Mouse (Mus musculus) E14TG2a.4 (cell line): ENCODE measurements around the gene Tll2.

Experiments
- H3K27me3 ChIP-seq: 2 replicates; pipeline ENCODE4 v1.6.1; 2014; ENCODE audit warnings: low read length, control low read depth; ENCODE audit not compliant: insufficient read depth
- H3K36me3 ChIP-seq: 2 replicates; pipeline ENCODE4 v1.6.1; 2014; ENCODE audit warnings: low read length, control low read depth; ENCODE audit not compliant: insufficient read depth
- H3K4me1 ChIP-seq: replicated peaks from 2 replicates; pipeline ENCODE4 v1.6.1; 2014; ENCODE audit warnings: low read depth, low read length, control low read depth
- H3K4me3 ChIP-seq: replicated peaks from 2 replicates; pipeline ENCODE4 v1.5.1; 2014; ENCODE audit warnings: mild to moderate bottlenecking, low read length
- H3K9me3 ChIP-seq: 2 replicates; pipeline ENCODE4 v1.6.1; 2014; ENCODE audit warnings: low read length, control low read depth
- CTCF ChIP-seq: conservative IDR thresholded peaks from 2 replicates; pipeline ENCODE4 v1.5.1; 2014; ENCODE audit warnings: low read length
- NANOG ChIP-seq: IDR thresholded peaks from 2 replicates; pipeline ENCODE4 v1.6.1; 2014; ENCODE audit warnings: borderline replicate concordance, low read length, mixed read lengths
- POU5F1 ChIP-seq: IDR thresholded peaks from 2 replicates; pipeline ENCODE4 v1.6.1; 2014; ENCODE audit warnings: low read length, borderline replicate concordance

Tll2 gene

DNA sequence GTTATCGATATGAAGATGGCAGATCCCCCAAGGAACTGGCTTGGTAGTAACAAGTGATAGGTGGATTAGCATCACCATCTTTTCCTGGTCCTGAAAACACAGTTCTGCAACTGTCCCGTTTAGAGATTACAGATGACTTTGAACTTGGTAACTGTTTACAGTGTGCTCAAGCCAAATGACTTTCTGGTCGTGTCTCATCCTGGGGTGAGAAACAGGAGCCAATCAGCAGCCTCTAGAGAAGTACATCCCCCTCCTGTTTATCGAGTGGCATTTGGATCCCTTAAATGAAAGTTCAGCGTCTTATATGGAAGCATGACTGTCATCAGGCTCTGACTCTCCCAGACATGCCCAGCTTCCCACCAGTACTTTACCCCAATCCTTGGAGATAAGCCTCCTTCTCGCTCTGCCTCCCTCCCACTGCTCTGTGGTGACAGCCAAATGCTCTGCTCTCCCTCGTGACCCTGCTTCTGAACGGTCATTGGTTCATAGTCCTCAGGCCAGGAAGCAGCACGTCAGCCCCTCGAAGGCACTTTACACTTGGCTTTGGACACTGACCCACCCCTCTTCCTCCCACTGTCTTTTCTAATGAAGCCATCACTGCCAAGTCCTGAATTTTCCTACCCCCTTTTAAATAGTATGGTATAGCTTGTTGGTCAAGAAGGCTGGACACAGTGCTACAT lies 161.4 kb downstream of the Tll2 start:
- H3K4me3 ChIP-seq = no peak overlapping the region

DNA sequence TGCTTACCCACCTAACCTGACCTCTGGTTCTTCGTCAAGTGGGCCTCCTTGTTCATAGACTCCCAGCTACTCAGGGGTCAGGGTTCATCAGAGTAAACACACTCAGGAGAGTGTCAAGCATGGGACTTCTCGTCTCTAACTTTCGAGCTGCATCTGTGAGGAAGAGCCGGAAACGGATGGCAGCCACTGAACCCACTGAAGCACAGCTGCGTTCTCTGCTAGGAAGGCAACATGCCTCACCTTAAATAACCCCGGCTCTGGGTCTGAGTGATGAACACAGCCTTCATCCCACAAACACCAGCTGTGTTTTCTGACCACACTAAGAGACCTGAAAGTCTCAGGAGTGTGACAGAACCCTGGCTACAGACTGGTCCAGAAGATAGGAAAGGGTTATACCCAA lies 167.5 kb downstream of the Tll2 start:
- no peaks in the 10 kb centered on the region for H3K4me1 ChIP-seq

More for the DNA sequence above, 161.4 kb downstream of the Tll2 start:
- Histone ChIP-seq H3K9me3 (no peaks in the 10 kb centered on the region), H3K36me3 (no peaks in the 10 kb centered on the region), H3K4me1 (no peaks in the 10 kb centered on the region), H3K27me3 (0 out of 2 replicates have a peak, but pooled peaks cover 3% of the 10 kb centered on the region)
- no peak for TF ChIP-seq NANOG
- no peak for TF ChIP-seq POU5F1
- TF ChIP-seq CTCF = no peak

DNA sequence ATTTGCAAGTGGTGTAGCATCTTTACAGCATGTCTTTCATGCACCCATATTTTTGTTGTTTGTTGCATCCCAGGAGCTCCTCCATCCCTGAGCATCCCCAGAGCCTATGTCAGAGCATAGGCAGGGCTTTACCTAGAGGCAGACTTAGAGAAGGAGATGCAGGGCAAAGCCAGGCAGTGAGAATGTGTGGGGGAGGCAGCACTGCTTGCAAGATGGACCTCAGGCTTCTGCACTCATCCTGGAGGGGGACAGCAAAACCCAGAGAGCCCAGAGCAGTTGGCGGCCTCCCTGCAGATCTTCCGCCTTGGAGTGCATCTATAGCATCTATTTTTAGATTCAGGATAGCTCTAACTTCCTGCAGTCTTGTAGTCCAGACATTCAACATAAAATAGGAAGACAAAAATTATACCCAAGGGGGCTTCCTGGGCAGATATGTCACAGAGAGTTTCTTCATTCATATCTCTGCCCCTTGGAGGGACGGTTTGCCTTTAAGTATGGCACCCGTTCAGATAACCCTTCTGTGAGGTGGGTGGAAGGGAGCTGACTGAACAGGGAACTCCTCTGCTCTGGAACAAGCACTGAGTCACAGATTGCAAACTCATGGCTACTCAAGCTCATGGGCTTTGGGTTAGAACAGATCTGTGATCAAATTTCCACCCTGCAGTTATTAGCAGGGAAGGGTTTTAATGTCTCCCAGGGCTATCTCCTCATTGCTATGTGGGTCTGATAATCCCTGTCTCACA lies 170.7 kb downstream of the Tll2 start:
- Histone ChIP-seq H3K9me3 (no peaks in the 10 kb centered on the region), H3K27me3 (peaks cover 6% of the 10 kb centered on the region; the same call in 1 of the 2 replicates), H3K36me3 (no peaks in the 10 kb centered on the region), H3K4me1 (no peaks in the 10 kb centered on the region), H3K4me3 (no peak overlapping the region)
- no peak for TF ChIP-seq CTCF
- TF ChIP-seq POU5F1 = no peak

More for the DNA sequence above, 167.5 kb downstream of the Tll2 start:
- no peaks in the 10 kb centered on the region for H3K27me3 ChIP-seq
- H3K9me3 ChIP-seq = no peaks in the 10 kb centered on the region
- TF ChIP-seq NANOG (no peak), CTCF (no peak), POU5F1 (no peak)
- no peaks in the 10 kb centered on the region for H3K36me3 ChIP-seq
- no peak overlapping the region for H3K4me3 ChIP-seq
